Mouse (Mus musculus) 3T3-L1 (cell line): ENCODE results near the gene Bsn.
"Not testable (repeated sequence)": the region's sequence is repeated elsewhere in the genome, so short reads cannot be mapped to it uniquely, and the experiment has no call there.

Source experiments
- DNase-seq: peaks from one replicate; pipeline ENCODE4 v3.0.0-alpha.2; 2015; ENCODE audit warnings: low read depth, low spot score

Bsn gene

DNA sequence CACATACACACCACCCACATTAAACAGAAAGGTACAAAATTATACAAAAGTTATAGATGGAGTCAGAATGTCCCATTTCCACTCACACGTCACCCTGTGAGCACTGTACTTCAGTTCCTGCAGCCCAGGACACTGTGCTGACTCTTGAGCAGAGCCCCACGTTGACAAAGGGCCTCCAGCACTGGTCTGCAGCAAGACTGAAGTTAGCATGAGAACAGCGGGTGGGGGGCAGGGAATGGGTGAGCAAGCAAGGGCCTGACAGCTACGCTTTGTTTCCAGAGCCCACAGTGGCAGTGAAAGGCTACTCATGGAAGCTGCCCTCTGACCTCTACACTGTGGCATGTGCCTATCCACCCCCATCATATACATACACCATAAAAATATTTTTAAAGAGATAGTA is 40.4 kb downstream of the Bsn start:
- DNase-seq, result no peak

- DNase-seq, result no peak
Measured at GRCm38 (mm10) chr9:108147606-108148005, 42.6 kb downstream of the Bsn start.

GRCm38 (mm10) chr9:108146451-108146850 is 43.7 kb downstream of the Bsn start:
- DNase-seq, result no peak

DNA sequence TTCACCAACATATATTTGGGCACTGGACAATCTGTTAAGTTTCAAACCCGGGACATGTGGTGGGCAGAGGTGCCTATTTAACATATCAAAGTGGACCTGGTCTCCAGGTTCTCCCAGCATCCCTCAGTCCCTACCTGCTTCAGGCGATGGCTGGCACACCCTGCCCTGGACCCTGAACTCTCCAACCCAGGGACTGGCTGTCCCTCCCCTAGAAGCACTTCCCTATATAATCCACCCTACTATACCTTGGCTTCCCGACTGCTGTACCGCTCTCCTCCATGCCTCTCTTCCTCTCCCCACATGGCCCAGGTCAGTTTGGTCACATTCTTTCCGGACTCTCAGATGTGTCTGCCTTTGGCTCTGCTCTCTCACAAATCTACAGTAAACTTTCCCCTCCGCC is 44.4 kb downstream of the Bsn start:
- DNase-seq, result no peak

GRCm38 (mm10) chr9:108144371-108145270 is 45.6 kb downstream of the Bsn start:
- DNase-seq, result peak; percentile 82

DNA sequence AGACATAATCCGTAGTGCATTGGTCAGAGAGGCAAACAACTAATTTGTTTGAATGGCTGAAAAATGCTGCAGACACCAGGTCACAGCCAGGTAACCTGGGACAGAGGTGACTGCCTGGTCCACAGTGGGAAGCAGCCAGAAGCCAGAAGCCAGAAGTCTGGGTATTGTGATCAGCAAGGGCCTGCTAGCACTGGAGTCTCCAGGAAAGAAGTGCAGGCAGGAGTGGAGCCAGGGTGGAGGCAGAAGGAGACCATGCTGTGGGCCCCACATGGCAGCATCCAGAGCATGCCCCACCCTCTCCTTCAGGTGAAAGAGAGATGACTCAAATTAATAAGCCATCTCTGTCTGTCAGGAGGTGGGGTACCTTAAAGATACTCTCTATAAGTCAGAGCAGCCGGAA is 46.7 kb downstream of the Bsn start:
- no peak for DNase-seq

GRCm38 (mm10) chr9:108141387-108141786 is 48.8 kb downstream of the Bsn start:
- DNase-seq, result no peak

- no peak for DNase-seq
Measured at GRCm38 (mm10) chr9:108139963-108140695, 50.1 kb downstream of the Bsn start.

DNA sequence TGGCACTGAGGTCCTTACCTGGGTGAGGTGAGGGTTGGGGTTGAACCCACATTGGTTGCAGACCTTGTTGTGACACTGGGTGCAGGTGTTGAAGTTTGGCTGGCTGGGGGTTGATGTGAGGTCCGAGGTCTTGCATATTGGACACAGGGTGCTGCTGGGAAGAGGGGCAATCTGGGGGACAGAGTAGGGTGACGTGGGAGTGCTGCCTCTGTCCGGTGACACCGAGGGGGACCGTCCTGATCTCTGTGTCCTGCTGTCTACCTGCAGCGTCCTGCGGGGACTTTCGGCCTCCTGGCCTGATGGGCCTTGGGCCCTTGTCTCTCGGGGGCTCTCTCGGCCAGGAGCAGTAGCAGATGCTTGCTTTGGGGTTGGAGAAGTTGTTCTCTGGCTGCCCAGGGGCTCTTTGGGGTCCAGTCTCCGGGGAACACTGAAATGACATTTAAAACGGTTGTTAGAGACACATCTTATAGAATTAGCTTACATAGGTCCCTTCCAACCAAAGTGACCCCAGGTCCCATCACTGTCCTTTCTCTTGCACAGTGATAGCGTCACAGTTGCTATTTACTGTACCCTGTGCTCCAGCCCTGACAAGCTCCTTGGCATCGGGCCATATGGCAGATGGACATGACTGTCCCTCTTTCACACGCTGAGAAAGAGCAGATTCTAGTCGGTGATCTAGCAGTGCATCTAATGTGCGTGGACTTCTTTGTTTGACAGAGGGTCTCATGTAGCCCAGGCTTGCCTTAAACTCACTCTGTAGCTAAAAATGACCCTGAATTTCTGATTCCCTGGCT is 50.8 kb downstream of the Bsn start:
- DNase-seq, result no peak

DNA sequence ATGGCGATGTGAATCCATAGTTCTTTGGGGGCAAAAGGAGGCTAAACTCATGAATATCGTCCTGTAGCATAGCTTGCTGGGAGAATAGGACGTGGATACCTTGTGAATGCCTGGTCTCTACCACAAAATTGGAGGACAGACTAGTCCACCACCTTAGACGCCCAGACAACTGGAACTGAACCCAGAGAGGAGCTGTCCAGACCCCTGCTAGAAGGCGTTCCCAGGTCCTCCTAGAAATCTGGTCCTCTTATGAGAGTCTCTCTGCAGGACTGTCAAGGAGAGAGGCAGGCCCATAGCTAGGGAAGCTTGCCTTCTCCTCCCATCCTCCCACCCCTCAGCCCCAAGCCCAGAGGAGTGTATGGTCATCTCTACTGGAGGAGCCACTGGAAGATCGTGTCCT is 52.1 kb downstream of the Bsn start:
- peak; percentile 39 for DNase-seq

GRCm38 (mm10) chr9:108137523-108137922 is 52.7 kb downstream of the Bsn start:
- DNase-seq, result peak; percentile 96

GRCm38 (mm10) chr9:108136930-108137462 is 53.2 kb downstream of the Bsn start:
- DNase-seq, result peak; percentile 97

DNA sequence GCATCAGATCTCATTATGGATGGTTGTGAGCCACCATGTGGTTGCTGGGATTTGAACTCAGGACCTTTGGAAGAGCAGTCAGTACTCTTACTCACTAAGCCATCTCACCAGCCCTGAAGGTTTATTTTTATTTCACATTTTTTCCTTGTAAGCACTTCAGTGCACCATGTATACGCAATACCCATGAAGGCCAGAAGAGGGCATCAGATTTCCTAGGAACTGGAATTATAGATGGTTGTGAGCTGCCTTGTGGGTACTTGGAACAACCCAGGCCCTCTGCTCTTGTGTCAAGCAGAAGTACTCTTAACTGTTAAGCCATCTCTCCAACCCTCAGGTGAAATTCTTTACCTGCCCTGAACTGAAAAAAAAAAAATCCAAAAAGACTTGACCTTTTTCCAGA is 54.0 kb downstream of the Bsn start:
- peak; percentile 73 for DNase-seq

DNA sequence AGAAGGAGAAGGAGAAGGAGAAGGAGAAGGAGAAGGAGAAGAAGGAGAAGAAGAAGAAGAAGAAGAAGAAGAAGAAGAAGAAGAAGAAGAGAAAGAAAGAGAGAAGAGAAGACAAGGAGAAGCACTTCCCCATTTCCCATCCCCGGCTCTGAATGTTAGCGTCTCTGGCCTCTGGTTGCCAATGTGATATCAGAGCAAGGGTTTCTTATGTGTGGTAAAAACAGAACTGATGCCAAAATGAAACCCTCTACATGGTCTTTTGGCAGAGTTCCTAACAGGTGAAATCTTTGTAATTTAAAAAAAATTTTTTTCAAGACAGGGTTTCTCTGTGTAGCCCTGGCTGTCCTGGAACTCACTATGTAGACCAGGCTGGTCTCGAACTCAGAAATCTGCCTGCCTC is 54.5 kb downstream of the Bsn start:
- DNase-seq, result not testable (repeated sequence)

DNA sequence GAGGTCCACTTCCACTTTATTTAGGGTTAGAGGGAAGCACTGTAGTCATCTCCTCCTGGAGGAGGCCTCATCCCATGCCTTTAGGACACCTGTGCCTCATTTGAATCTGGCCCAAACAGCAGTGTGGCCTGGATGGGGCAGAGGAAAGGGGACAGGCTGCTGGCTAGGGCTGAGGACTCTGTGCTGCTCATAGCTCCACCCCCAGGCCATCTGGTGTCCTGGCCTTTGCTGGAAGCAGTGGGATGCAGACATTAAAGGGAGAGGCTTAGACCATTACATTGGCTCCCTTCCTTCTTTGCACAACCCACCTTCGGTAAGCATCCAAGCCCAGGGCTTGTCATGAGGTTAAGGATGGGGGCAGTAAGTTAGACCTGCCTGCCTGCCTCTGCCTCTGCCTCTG is 56.7 kb downstream of the Bsn start:
- no peak for DNase-seq

DNA sequence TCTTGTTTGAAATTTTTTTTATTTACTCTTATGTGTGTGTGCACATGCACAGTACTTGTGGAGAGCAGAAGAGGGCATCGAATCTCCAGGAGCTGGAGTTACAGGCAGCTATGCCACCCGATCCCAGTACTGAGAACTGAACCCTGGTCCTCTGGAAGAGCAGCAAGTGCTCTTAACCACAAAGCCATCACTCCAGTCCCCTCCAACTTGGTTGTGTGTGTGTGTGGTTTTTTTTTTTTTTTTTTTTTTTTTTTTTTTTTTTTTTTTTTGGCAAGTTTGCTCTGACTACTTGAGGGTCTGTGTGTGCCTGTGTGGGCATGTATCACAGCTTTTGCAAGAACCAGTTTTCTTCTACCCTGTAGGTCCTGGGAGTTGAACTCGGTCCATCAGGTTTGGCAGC is 57.8 kb downstream of the Bsn start:
- no peak for DNase-seq

DNA sequence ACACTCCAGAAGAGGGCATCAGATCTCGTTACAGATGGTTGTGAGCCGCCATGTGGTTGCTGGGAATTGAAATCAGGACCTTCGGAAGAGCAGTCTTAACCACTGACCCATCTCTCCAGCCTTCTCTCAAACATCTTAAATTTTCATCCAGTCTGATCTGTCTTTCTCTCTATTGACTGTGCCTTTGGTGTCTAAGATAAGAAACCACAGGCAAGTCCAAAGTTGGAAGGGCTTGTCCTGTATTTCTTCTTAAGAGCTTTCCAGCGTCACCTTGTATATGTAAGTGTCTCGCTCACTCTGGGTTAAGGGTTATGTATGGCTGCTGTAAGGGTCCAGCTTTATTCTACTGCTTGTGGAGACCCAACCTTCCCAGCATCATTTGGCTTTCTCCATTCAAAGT is 58.7 kb downstream of the Bsn start:
- no peak for DNase-seq

GRCm38 (mm10) chr9:108129042-108129948 is 60.9 kb downstream of the Bsn start:
- DNase-seq, result no peak

DNA sequence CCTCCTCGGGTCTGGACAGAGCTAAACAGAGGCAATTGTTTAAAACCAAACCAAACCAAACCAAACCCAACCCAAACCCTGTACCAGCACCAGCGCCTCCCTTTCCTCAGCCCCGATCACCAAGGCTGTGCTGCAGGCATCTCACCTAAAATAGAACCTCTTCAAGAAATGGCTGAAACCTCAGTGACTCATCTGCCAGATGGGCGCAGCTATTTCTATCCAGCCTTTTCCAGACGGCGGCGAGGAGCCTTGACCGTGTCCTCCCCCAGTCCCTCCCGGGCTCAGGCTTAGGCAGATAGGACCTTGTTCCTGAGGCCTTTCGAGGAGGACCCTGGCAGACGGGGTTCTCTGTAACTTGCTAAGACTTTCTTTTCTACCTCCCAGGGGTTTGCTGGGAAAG is 61.9 kb downstream of the Bsn start:
- peak; percentile 40 for DNase-seq

GRCm38 (mm10) chr9:108126436-108127180 is 63.6 kb downstream of the Bsn start:
- no peak for DNase-seq
